Mouse (Mus musculus) layer of hippocampus, adult 6 months (tissue): ENCODE results near the gene Atp6ap1l. TPM values are rescaled to one million over a fixed set of nuclear protein-coding genes. Genes with fewer than 3 reads are reported as not detected.

ENCODE experiments used
- long read RNA-seq, 2 experiments: library from polyadenylated mRNA; unstranded; transcript quantifications; one replicate each; pipeline ENCODE4 v2.0.0; 2019 to 2020
- polyA plus RNA-seq: library from polyadenylated mRNA; unstranded; fragments of <200 nt; fragmentation: Nextera tagmentation; gene quantifications from 2 replicates; pipeline ENCODE4 v1.2.3, GENCODE M21; 2021

The Atp6ap1l gene
- polyA plus RNA-seq, result 4.0 and 5.3 TPM in 2 replicates
- long read RNA-seq, experiment 1, transcript Atp6ap1l-201 (7 exons, 1,186 nt), result major isoform, 5 of 8 reads
- long read RNA-seq, experiment 1, partial matches to known transcripts, result 1 of 8 reads
- long read RNA-seq, experiment 1, other reads (novel, unspliced or antisense), result 2 of 8 reads
- long read RNA-seq, experiment 2, partial matches to known transcripts, result 0 of 2 reads
- long read RNA-seq, experiment 2, other reads (novel, unspliced or antisense), result 2 of 2 reads

DNA sequence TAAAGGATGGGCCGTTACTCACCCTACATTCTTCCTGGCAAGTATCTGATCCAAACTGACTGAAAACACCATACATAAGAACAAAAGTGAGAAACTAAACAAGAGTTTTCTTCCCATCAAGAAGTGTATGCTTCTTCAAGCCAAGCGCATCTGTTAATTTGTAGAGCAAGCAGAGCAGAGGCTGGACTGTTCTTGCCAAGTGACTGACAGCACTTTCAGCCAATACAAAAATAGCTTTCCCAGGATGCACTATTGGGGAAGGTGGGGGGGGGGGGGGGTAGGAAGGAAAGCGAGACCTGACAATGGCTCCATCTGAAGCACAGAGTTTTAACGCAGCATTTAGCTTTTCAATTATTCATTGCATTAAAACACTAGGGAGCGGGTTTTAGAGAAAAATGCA lies at the start of gene Atp6ap1l:
Atp6ap1l (minus strand) TSS at position 180 of the 400 bp plus-strand sequence.

DNA sequence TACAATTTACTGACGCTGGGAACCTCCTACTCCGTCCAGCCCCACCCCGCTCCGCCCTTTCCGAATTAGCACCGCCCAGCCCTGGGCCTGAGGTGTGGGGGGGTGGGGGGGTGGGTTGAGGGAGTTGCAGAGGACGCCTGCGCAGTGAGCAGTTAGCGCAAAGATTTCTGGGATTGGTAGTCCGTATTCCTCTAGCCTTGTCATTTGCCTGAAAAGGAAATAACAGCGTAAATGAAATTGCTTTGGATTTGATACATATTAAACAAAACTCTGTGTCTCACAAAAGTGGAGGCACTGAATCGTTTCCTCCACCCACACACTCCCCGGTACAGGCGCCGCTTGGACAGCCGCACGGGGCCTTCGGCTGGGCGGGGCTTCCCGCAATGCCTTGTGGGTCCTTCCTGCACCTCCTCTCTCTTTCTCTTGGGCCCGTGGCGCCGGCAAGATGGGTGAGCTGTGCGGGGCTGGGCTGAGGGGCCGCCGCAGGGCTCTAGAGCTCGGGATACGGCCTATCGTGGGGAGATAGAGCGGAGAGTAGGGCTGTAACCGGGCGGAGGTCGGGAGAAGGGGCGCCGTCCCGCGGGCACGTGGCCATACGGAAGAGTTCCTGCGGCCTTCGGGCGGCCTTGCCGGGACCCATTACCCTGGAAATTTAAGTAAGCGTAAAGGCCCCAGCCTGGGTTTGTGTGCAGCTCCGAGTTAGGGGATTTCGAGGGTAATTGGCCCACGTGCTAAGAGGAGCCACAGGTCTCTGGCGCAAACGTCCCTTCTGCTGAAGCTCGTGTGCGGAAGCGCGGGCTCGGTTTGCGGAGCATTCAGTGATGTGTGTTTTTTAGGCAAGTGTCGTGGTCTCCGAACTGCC lies 17.8 kb upstream of the Atp6ap1l start, which contains the start of gene Rps23:
Rps23 (plus strand) TSS at position 208 of the 862 bp plus-strand sequence.

Other genes starting within 250 kb of the Atp6ap1l start
- gene Rps23, start 17.6 kb upstream of the Atp6ap1l start, polyA plus RNA-seq, result 968 and 1,177 TPM in 2 replicates